Mouse (Mus musculus) MEL (cell line): ENCODE measurements at regions not wholly inside any gene's neighbourhood (a gene's known extent, or its start where the extent isn't known, plus 50 kb on each side); places are given as distances from the start of the nearest gene placed in this dataset.

Source experiments
- DNase-seq: peaks from one replicate; pipeline ENCODE4 v3.0.0; 2011; ENCODE audit warnings: low read depth, low spot score
- H3K27ac ChIP-seq: 2 replicates; pipeline ENCODE4 v1.5.1; 2012; ENCODE audit warnings: low read depth, mild to moderate bottlenecking, control low read depth, low read length, moderate library complexity; ENCODE audit not compliant: control insufficient read depth
- H3K27me3 ChIP-seq, 2 experiments: fragments of 150-350 bp in 1 of 2; sonication (generic) in 1 of 2; 2 replicates each; pipeline ENCODE4 v1.6.1; 2012; ENCODE audit warnings: low read length in 2 of 2, mild to moderate bottlenecking in 2 of 2, improper control_type of control experiment in 1 of 2, moderate library complexity in 1 of 2; ENCODE audit not compliant: insufficient read depth in 2 of 2, control insufficient read depth in 1 of 2
- H3K36me3 ChIP-seq, 2 experiments: 2 replicates each; pipeline ENCODE4 v1.6.1; 2012 to 2014; ENCODE audit warnings: low read length in 2 of 2, improper control_type of control experiment in 1 of 2, inconsistent platforms in 1 of 2, mild to moderate bottlenecking in 1 of 2; ENCODE audit not compliant: insufficient read depth in 2 of 2, control insufficient read depth in 1 of 2
- H3K4me1 ChIP-seq, 2 experiments: fragments of 150-350 bp in 1 of 2; sonication (generic) in 1 of 2; 2 replicates each; pipeline ENCODE4 v1.6.1; 2012; ENCODE audit warnings: low read length in 2 of 2, improper control_type of control experiment in 1 of 2, mild to moderate bottlenecking in 1 of 2; ENCODE audit not compliant: insufficient read depth in 2 of 2, control insufficient read depth in 1 of 2
- H3K4me3 ChIP-seq, 2 experiments: fragments of 150-350 bp in 1 of 2; sonication (generic) in 1 of 2; 2 replicates each; pipeline ENCODE4 v1.5.1; 2012; ENCODE audit warnings: low read depth in 2 of 2, low read length in 2 of 2, mild to moderate bottlenecking in 2 of 2, moderate library complexity in 2 of 2, control low read depth in 1 of 2, improper control_type of control experiment in 1 of 2; ENCODE audit not compliant: control insufficient read depth in 1 of 2, insufficient read depth in 1 of 2
- H3K79me2 ChIP-seq: 2 replicates; pipeline ENCODE4 v1.6.1; 2012; ENCODE audit warnings: mild to moderate bottlenecking, low read length, moderate library complexity; ENCODE audit not compliant: control insufficient read depth, poor library complexity, insufficient read depth
- H3K9ac ChIP-seq: 2 replicates; pipeline ENCODE4 v1.6.1; 2012; ENCODE audit warnings: low read depth, mild to moderate bottlenecking, control low read depth, low read length, moderate library complexity; ENCODE audit not compliant: control insufficient read depth, poor library complexity, severe bottlenecking
- H3K9me3 ChIP-seq: fragments of 150-350 bp; sonication (generic); replicated peaks from 2 replicates; pipeline ENCODE4 v1.6.1; 2012; ENCODE audit warnings: mild to moderate bottlenecking, low read length, improper control_type of control experiment, moderate library complexity; ENCODE audit not compliant: insufficient read depth
- BHLHE40 ChIP-seq: IDR thresholded peaks from 2 replicates; pipeline ENCODE4 v1.6.1; 2012; ENCODE audit warnings: low read depth, mild to moderate bottlenecking, inconsistent platforms, low read length, improper control_type of control experiment, borderline replicate concordance
- CHD2 ChIP-seq: IDR thresholded peaks from 2 replicates; pipeline ENCODE4 v1.6.1; 2011; ENCODE audit warnings: low read length, improper control_type of control experiment
- CTCF ChIP-seq, 3 experiments: IDR thresholded peaks in 2 of 3; conservative IDR thresholded peaks in 1 of 3; 2 replicates each; pipeline ENCODE4 v1.5.1; 2011 to 2012; ENCODE audit warnings: low read length in 3 of 3, low read depth in 2 of 3, mild to moderate bottlenecking in 2 of 3, improper control_type of control experiment in 1 of 3, inconsistent platforms in 1 of 3, mixed read lengths in 1 of 3, moderate library complexity in 1 of 3; ENCODE audit not compliant: control insufficient read depth in 1 of 3, insufficient read depth in 1 of 3, poor library complexity in 1 of 3, severe bottlenecking in 1 of 3
- E2F4 ChIP-seq: IDR thresholded peaks from 2 replicates; pipeline ENCODE4 v1.6.1; 2011; ENCODE audit warnings: low read depth, low read length, improper control_type of control experiment, borderline replicate concordance
- EP300 ChIP-seq, 2 experiments: IDR thresholded peaks; 2 replicates each; pipeline ENCODE4 v1.6.1; 2011; ENCODE audit warnings: improper control_type of control experiment in 2 of 2, low read length in 2 of 2, low read depth in 1 of 2, mild to moderate bottlenecking in 1 of 2
- ETS1 ChIP-seq: IDR thresholded peaks from 2 replicates; pipeline ENCODE4 v1.6.1; 2012; ENCODE audit warnings: low read depth, mild to moderate bottlenecking, inconsistent platforms, low read length, improper control_type of control experiment, moderate library complexity
- GABPA ChIP-seq: IDR thresholded peaks from 2 replicates; pipeline ENCODE4 v1.6.1; 2012; ENCODE audit warnings: low read depth, mild to moderate bottlenecking, inconsistent platforms, low read length, improper control_type of control experiment, moderate library complexity
- HCFC1 ChIP-seq: IDR thresholded peaks from 2 replicates; pipeline ENCODE4 v1.6.1; 2012; ENCODE audit warnings: low read depth, mild to moderate bottlenecking, inconsistent platforms, low read length, improper control_type of control experiment, moderate library complexity
- JUND ChIP-seq: IDR thresholded peaks from 2 replicates; pipeline ENCODE4 v1.6.1; 2011; ENCODE audit warnings: low read depth, mild to moderate bottlenecking, improper control_type of control experiment, low read length
- KAT2A ChIP-seq: conservative IDR thresholded peaks from 2 replicates; pipeline ENCODE4 v1.6.1; 2012; ENCODE audit warnings: low read depth, low read length, improper control_type of control experiment, inconsistent platforms
- MAZ ChIP-seq: IDR thresholded peaks from 2 replicates; pipeline ENCODE4 v1.6.1; 2012; ENCODE audit warnings: low read depth, mild to moderate bottlenecking, inconsistent platforms, low read length, improper control_type of control experiment
- MEF2A ChIP-seq: IDR thresholded peaks from 2 replicates; pipeline ENCODE4 v1.6.1; 2014; ENCODE audit warnings: low read depth, mild to moderate bottlenecking, inconsistent platforms, low read length, improper control_type of control experiment; ENCODE audit not compliant: poor library complexity, insufficient replicate concordance, severe bottlenecking; ENCODE audit errors: extremely low read depth
- MXI1 ChIP-seq: IDR thresholded peaks from 2 replicates; pipeline ENCODE4 v1.6.1; 2011; ENCODE audit warnings: mild to moderate bottlenecking, low read depth, low read length, improper control_type of control experiment
- MYB ChIP-seq: IDR thresholded peaks from 2 replicates; pipeline ENCODE4 v1.6.1; 2011; ENCODE audit warnings: mild to moderate bottlenecking, low read depth, low read length, improper control_type of control experiment
- MYC ChIP-seq: IDR thresholded peaks from 2 replicates; pipeline ENCODE4 v1.6.1; 2011; ENCODE audit warnings: low read depth, mild to moderate bottlenecking, low read length, improper control_type of control experiment, moderate library complexity
- POLR2A ChIP-seq, 2 experiments: IDR thresholded peaks; 2 replicates each; pipeline ENCODE4 v1.6.1; 2011 to 2012; ENCODE audit warnings: low read length in 2 of 2, mild to moderate bottlenecking in 2 of 2, control low read depth in 1 of 2, improper control_type of control experiment in 1 of 2, low read depth in 1 of 2, moderate library complexity in 1 of 2; ENCODE audit not compliant: control insufficient read depth in 1 of 2, insufficient read depth in 1 of 2, poor library complexity in 1 of 2
- POLR2AphosphoS5 ChIP-seq: IDR thresholded peaks from 2 replicates; pipeline ENCODE4 v1.6.1; 2012; ENCODE audit warnings: low read depth, borderline replicate concordance, mild to moderate bottlenecking, inconsistent platforms, low read length, moderate library complexity, mixed read lengths
- RAD21 ChIP-seq: IDR thresholded peaks from 2 replicates; pipeline ENCODE4 v1.6.1; 2011; ENCODE audit warnings: mild to moderate bottlenecking, low read depth, low read length, improper control_type of control experiment
- TAL1 ChIP-seq: IDR thresholded peaks from 2 replicates; pipeline ENCODE4 v1.6.1; 2012; ENCODE audit warnings: mild to moderate bottlenecking, inconsistent platforms, low read length, moderate library complexity, mixed read lengths
- USF2 ChIP-seq, 2 experiments: IDR thresholded peaks; 2 replicates each; pipeline ENCODE4 v1.6.1; 2011 to 2012; ENCODE audit warnings: improper control_type of control experiment in 2 of 2, low read length in 2 of 2, borderline replicate concordance in 1 of 2, inconsistent platforms in 1 of 2, low read depth in 1 of 2, mild to moderate bottlenecking in 1 of 2; ENCODE audit not compliant: insufficient read depth in 1 of 2
- ZNF384 ChIP-seq: IDR thresholded peaks from 2 replicates; pipeline ENCODE4 v1.6.1; 2012; ENCODE audit warnings: low read depth, mild to moderate bottlenecking, inconsistent platforms, low read length, improper control_type of control experiment

DNA sequence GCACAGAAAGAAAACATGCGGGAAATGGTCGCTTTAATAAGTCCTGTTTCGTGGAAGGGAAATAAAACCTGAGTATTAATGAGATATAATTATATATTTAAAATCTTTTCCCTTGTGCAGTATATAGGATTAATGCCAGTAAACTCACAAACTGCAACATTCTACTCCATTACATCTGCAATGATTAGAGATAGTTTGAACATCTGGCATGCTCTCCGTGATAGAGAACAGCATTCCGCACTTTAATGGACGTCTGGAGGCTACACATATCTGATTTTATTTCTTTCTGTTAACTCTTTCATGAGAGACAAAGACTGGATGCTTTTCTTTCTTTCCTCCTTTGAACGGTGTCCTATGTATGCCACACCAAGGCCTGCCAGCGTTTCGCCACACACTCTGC is 480.9 kb downstream of the Zfp536 start:
- no peak for TF ChIP-seq CTCF (IDR thresholded peaks at IDR 0.05 in 2 of 3, conservative IDR thresholded peaks at IDR 0.05 in 1 of 3; ENCODE audit: control insufficient read depth in 1 of 3, insufficient read depth in 1 of 3, low read depth in 2 of 3, low read length in 3 of 3, poor library complexity in 1 of 3, severe bottlenecking in 1 of 3)
- TF ChIP-seq MXI1: no peak
- TF ChIP-seq JUND: no peak
- no peak for TF ChIP-seq USF2 (IDR thresholded peaks at IDR 0.05; ENCODE audit: borderline replicate concordance in 1 of 2, insufficient read depth in 1 of 2, low read depth in 1 of 2, low read length in 2 of 2)
- no peak for TF ChIP-seq EP300 (IDR thresholded peaks at IDR 0.05; ENCODE audit: low read depth in 1 of 2, low read length in 2 of 2)
- TF ChIP-seq POLR2AphosphoS5: no peak
- TF ChIP-seq TAL1: no peak
- TF ChIP-seq KAT2A: no peak
- TF ChIP-seq RAD21: no peak
- TF ChIP-seq GABPA: no peak
- no peak for TF ChIP-seq ZNF384
- no peak for TF ChIP-seq MYB
- no peak for TF ChIP-seq MAZ
- TF ChIP-seq HCFC1: no peak
- TF ChIP-seq ETS1: no peak
- TF ChIP-seq MEF2A: no peak
- TF ChIP-seq POLR2A (IDR thresholded peaks at IDR 0.05; ENCODE audit: control insufficient read depth in 1 of 2, insufficient read depth in 1 of 2, low read depth in 1 of 2, low read length in 2 of 2, poor library complexity in 1 of 2): no peak
- no peak for TF ChIP-seq CHD2
- TF ChIP-seq BHLHE40: no peak
- TF ChIP-seq E2F4: no peak
- TF ChIP-seq, all 39 proteins: peak for 0
- no peaks in the 10 kb centered on the region for H3K9me3 ChIP-seq
- H3K9ac ChIP-seq: no peak overlapping the region

DNA sequence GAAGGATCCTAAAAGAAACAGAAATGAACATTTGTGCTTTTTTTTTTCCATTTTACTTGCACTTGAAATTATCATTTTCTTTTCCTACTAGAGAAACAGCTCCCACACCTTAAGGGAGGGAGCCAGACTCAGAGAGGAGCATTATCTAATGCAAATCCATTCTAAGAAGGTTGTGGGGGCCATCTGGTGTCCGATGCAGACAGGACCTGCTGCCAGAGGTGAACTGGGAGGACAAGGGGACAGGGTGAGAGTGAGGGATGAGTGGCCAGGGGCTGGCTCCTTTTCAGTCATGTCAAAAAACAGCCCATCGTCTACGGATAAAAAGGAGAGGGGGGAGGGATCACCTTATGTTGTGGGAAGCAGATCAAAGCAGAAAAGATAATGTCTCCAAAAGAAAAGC is 474.6 kb downstream of the Zfp536 start:
- H3K4me3 ChIP-seq: no peak overlapping the region
- no peaks in the 10 kb centered on the region for H3K4me1 ChIP-seq
- H3K27me3 ChIP-seq: no peaks in the 10 kb centered on the region
- H3K27ac ChIP-seq: no peak overlapping the region
- no peaks in the 10 kb centered on the region for H3K9me3 ChIP-seq
- H3K79me2 ChIP-seq: no peaks in the 10 kb centered on the region
- no peak overlapping the region for H3K9ac ChIP-seq
- TF ChIP-seq MYC (no peak), KAT2A (no peak), BHLHE40 (no peak)
- TF ChIP-seq, all 39 proteins: peak for 0
- DNase-seq: no peak
- no peaks in the 10 kb centered on the region for H3K36me3 ChIP-seq

More for the DNA sequence above, 480.9 kb downstream of the Zfp536 start:
- Histone ChIP-seq H3K4me3 (no peak overlapping the region), H3K27ac (no peak overlapping the region), H3K79me2 (no peaks in the 10 kb centered on the region), H3K4me1 (no peaks in the 10 kb centered on the region), H3K36me3 (no peaks in the 10 kb centered on the region), H3K27me3 (no peaks in the 10 kb centered on the region)
- no peak for DNase-seq
